Mouse (Mus musculus): Measurements from ENCODE around the gene Ndrg4.

Ndrg4 gene

GRCm38 (mm10) chr8:95727625-95728024, 50.8 kb downstream of the Ndrg4 start:
- no peak for DNase-seq

- no peak for DNase-seq
Measured at GRCm38 (mm10) chr8:95738596-95738995, 61.8 kb downstream of the Ndrg4 start.

- DNase-seq, result no peak
Measured at GRCm38 (mm10) chr8:95741732-95742131, 65.0 kb downstream of the Ndrg4 start.

- no peak for DNase-seq
Measured at GRCm38 (mm10) chr8:95748028-95748427, 71.2 kb downstream of the Ndrg4 start.

GRCm38 (mm10) chr8:95751924-95752323, 75.1 kb downstream of the Ndrg4 start:
- no peak for DNase-seq

- DNase-seq, result no peak
Measured at GRCm38 (mm10) chr8:95760323-95760722, 83.5 kb downstream of the Ndrg4 start.

DNA sequence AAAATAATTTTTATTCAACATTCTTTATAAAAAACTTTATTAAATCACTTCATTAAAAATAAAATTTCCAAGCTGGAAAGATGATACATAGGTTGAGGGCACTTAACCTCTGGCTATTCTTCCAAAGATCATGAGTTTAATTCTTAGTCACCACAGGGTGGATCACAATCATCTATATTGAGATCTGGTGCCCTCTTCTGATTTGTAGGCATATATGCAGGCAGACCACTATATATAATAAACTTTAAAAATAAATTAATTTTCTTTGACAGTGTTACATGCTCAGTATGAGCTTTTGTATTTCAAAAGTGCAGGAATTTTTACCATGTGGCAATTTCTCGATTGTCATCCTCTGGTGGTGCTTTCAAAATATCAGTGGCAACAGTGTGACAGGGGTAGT, 87.4 kb downstream of the Ndrg4 start:
- no peak for DNase-seq

Data from lung, adult 18-20 months (tissue).